Mouse (Mus musculus): ENCODE data around the gene Tekt5. TPM values are rescaled to one million over a fixed set of nuclear protein-coding genes. Genes with fewer than 3 reads are reported as not detected.

Tekt5 gene
- polyA plus RNA-seq, 1 experiment from 2014 or later: 2.7 TPM

GRCm38 (mm10) chr16:10388634-10389365, 6.5 kb downstream of the Tekt5 start:
- DNase-seq (ENCODE audit: low spot score): no peak
- 90% methylated on average over 6 of the region's 6 CpGs for WGBS

DNA sequence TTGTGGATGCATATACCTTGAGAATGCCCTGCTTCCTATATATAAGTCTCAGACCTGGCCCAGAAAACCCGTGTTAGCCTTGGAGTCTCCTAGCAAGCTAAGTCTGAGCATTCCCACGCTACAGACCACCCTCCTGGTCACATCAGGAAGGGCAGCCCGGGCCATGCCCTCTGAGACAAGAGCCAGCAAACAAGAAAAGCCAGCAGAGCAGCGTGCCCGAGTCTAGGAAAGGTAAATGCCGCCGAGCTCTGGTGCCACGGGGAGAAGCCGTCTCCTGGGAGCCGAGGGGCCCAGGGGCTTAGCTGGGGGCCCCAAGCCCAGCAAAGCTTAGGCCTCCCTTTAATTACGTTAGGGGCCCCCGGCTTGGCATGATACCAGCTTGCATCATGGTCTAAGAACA, 10.0 kb downstream of the Tekt5 start:
- WGBS: 69% methylated on average over 12 of the region's 12 CpGs
- no peak overlapping the region for H3K9ac ChIP-seq (ENCODE audit: low read length)
- ATAC-seq (no peak), DNase-seq (ENCODE audit: low spot score) (no peak)
- no peaks in the 10 kb centered on the region for H3K27me3 ChIP-seq (replicated peaks; ENCODE audit: control insufficient read depth, insufficient read depth, low read length)
- no peak overlapping the region for H3K4me2 ChIP-seq (ENCODE audit: low read length)
- no peak overlapping the region for H3K4me3 ChIP-seq (ENCODE audit: low read depth, low read length)
- no peaks in the 10 kb centered on the region for H3K4me1 ChIP-seq (ENCODE audit: control insufficient read depth, insufficient read depth, low read length)
- H3K36me3 ChIP-seq (ENCODE audit: control insufficient read depth, insufficient read depth, low read length): no peaks in the 10 kb centered on the region
- no peak overlapping the region for H3K27ac ChIP-seq (ENCODE audit: low read depth, low read length)
- no peaks in the 10 kb centered on the region for H3K9me3 ChIP-seq (replicated peaks; ENCODE audit: control insufficient read depth, low read length)

More at GRCm38 (mm10) chr16:10388634-10389365, 6.5 kb downstream of the Tekt5 start:
- no peaks in the 10 kb centered on the region for H3K27me3 ChIP-seq (replicated peaks; ENCODE audit: control insufficient read depth, insufficient read depth, low read length)
- no peak overlapping the region for H3K4me3 ChIP-seq (ENCODE audit: low read depth, low read length)
- no peak overlapping the region for H3K9ac ChIP-seq (ENCODE audit: low read length)
- H3K36me3 ChIP-seq (ENCODE audit: control insufficient read depth, insufficient read depth, low read length): no peaks in the 10 kb centered on the region
- no peak for ATAC-seq
- H3K4me2 ChIP-seq (ENCODE audit: low read length): no peak overlapping the region
- H3K4me1 ChIP-seq (ENCODE audit: control insufficient read depth, insufficient read depth, low read length): no peaks in the 10 kb centered on the region
- H3K27ac ChIP-seq (ENCODE audit: low read depth, low read length): no peak overlapping the region
- no peaks in the 10 kb centered on the region for H3K9me3 ChIP-seq (replicated peaks; ENCODE audit: control insufficient read depth, low read length)

- WGBS: 73% methylated on average over 3 of the region's 3 CpGs
These were observed 10.7 kb downstream of the Tekt5 start for GRCm38 (mm10) chr16:10384544-10384943.

GRCm38 (mm10) chr16:10384060-10384497, 11.2 kb downstream of the Tekt5 start:
- Histone ChIP-seq H3K36me3 (ENCODE audit: control insufficient read depth, insufficient read depth, low read length) (no peaks in the 10 kb centered on the region), H3K27ac (ENCODE audit: low read depth, low read length) (no peak overlapping the region), H3K4me3 (ENCODE audit: low read depth, low read length) (no peak overlapping the region), H3K9ac (ENCODE audit: low read length) (no peak overlapping the region), H3K4me2 (ENCODE audit: low read length) (no peak overlapping the region), H3K4me1 (ENCODE audit: control insufficient read depth, insufficient read depth, low read length) (no peaks in the 10 kb centered on the region), H3K9me3 (replicated peaks; ENCODE audit: control insufficient read depth, low read length) (no peaks in the 10 kb centered on the region), H3K27me3 (replicated peaks; ENCODE audit: control insufficient read depth, insufficient read depth, low read length) (no peaks in the 10 kb centered on the region)
- ATAC-seq (no peak), DNase-seq (ENCODE audit: low spot score) (no peak)
- WGBS: 33% methylated on average over 8 of the region's 8 CpGs

More at GRCm38 (mm10) chr16:10384544-10384943, 10.7 kb downstream of the Tekt5 start:
- no peak overlapping the region for H3K27ac ChIP-seq (ENCODE audit: low read depth, low read length)
- ATAC-seq (no peak), DNase-seq (ENCODE audit: low spot score) (no peak)
- no peaks in the 10 kb centered on the region for H3K9me3 ChIP-seq (replicated peaks; ENCODE audit: control insufficient read depth, low read length)
- no peaks in the 10 kb centered on the region for H3K27me3 ChIP-seq (replicated peaks; ENCODE audit: control insufficient read depth, insufficient read depth, low read length)
- no peak overlapping the region for H3K9ac ChIP-seq (ENCODE audit: low read length)
- no peaks in the 10 kb centered on the region for H3K36me3 ChIP-seq (ENCODE audit: control insufficient read depth, insufficient read depth, low read length)
- H3K4me3 ChIP-seq (ENCODE audit: low read depth, low read length): no peak overlapping the region
- no peaks in the 10 kb centered on the region for H3K4me1 ChIP-seq (ENCODE audit: control insufficient read depth, insufficient read depth, low read length)
- no peak overlapping the region for H3K4me2 ChIP-seq (ENCODE audit: low read length)

DNA sequence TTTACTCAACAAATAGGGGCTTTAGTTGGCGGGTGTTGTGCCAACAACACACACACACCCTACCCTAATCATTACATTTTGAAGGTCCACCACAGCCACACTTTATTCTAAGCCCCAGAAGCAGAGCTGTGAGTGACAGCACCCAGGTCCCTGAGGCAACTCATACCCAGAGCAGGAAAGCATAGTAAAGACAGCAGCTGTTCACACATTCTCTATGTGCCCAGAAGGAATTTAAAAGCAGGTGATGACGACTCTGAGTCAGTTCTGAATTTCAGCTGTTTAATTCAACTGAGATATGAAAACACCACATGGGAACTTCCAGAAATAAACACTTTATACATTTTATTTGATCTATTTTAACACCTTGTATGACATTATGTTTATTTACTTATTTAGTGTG, 15.8 kb downstream of the Tekt5 start:
- H3K27ac ChIP-seq (ENCODE audit: low read depth, low read length): no peak overlapping the region
- no peak overlapping the region for H3K9ac ChIP-seq (ENCODE audit: low read length)
- H3K4me1 ChIP-seq (ENCODE audit: control insufficient read depth, insufficient read depth, low read length): no peaks in the 10 kb centered on the region; the same call in 1 of the 2 replicates
- no peak overlapping the region for H3K4me2 ChIP-seq (ENCODE audit: low read length)
- H3K4me3 ChIP-seq (ENCODE audit: low read depth, low read length): no peak overlapping the region
- no peaks in the 10 kb centered on the region for H3K9me3 ChIP-seq (replicated peaks; ENCODE audit: control insufficient read depth, low read length)
- H3K36me3 ChIP-seq (ENCODE audit: control insufficient read depth, insufficient read depth, low read length): no peaks in the 10 kb centered on the region
- 62% methylated on average over 2 of the region's 2 CpGs for WGBS
- ATAC-seq (no peak), DNase-seq (ENCODE audit: low spot score) (peak; percentile 14)
- H3K27me3 ChIP-seq (replicated peaks; ENCODE audit: control insufficient read depth, insufficient read depth, low read length): no peaks in the 10 kb centered on the region

GRCm38 (mm10) chr16:10377286-10377685, 18.0 kb downstream of the Tekt5 start:
- H3K4me1 ChIP-seq (ENCODE audit: control insufficient read depth, insufficient read depth, low read length): no peaks in the 10 kb centered on the region; the same call in 1 of the 2 replicates
- no peak for DNase-seq (ENCODE audit: low spot score)
- no peak for ATAC-seq
- H3K9me3 ChIP-seq (replicated peaks; ENCODE audit: control insufficient read depth, low read length): no peaks in the 10 kb centered on the region
- H3K9ac ChIP-seq (ENCODE audit: low read length): no peak overlapping the region
- no peaks in the 10 kb centered on the region for H3K27me3 ChIP-seq (replicated peaks; ENCODE audit: control insufficient read depth, insufficient read depth, low read length)
- H3K4me3 ChIP-seq (ENCODE audit: low read depth, low read length): no peak overlapping the region
- no peaks in the 10 kb centered on the region for H3K36me3 ChIP-seq (ENCODE audit: control insufficient read depth, insufficient read depth, low read length)
- peak overlapping the region; percentile 14; the same call in 1 of the 2 replicates for H3K27ac ChIP-seq (ENCODE audit: low read depth, low read length)
- 73% methylated on average over 1 of the region's 1 CpGs for WGBS
- no peak overlapping the region for H3K4me2 ChIP-seq (ENCODE audit: low read length)

- no peaks in the 10 kb centered on the region for H3K27me3 ChIP-seq (replicated peaks; ENCODE audit: control insufficient read depth, insufficient read depth, low read length)
- no peak overlapping the region for H3K27ac ChIP-seq (ENCODE audit: low read depth, low read length)
- ATAC-seq: peak; percentile 86
These were observed 20.9 kb downstream of the Tekt5 start for GRCm38 (mm10) chr16:10374254-10375011.

GRCm38 (mm10) chr16:10372372-10372771, 22.9 kb downstream of the Tekt5 start:
- Histone ChIP-seq H3K4me1 (ENCODE audit: control insufficient read depth, insufficient read depth, low read length) (peaks cover 3% of the 10 kb centered on the region; the same call in 1 of the 2 replicates), H3K36me3 (ENCODE audit: control insufficient read depth, insufficient read depth, low read length) (no peaks in the 10 kb centered on the region), H3K27me3 (replicated peaks; ENCODE audit: control insufficient read depth, insufficient read depth, low read length) (no peaks in the 10 kb centered on the region), H3K4me2 (ENCODE audit: low read length) (no peak overlapping the region), H3K9me3 (replicated peaks; ENCODE audit: control insufficient read depth, low read length) (no peaks in the 10 kb centered on the region), H3K9ac (ENCODE audit: low read length) (no peak overlapping the region), H3K4me3 (ENCODE audit: low read depth, low read length) (no peak overlapping the region), H3K27ac (ENCODE audit: low read depth, low read length) (no peak overlapping the region)
- ATAC-seq (no peak), DNase-seq (ENCODE audit: low spot score) (no peak)
- 80% methylated on average over 4 of the region's 4 CpGs for WGBS

More at GRCm38 (mm10) chr16:10374254-10375011, 20.9 kb downstream of the Tekt5 start:
- DNase-seq (ENCODE audit: low spot score): peak; percentile 89
- Histone ChIP-seq H3K4me2 (ENCODE audit: low read length) (peak overlapping the region; percentile 38), H3K9ac (ENCODE audit: low read length) (no peak overlapping the region), H3K9me3 (replicated peaks; ENCODE audit: control insufficient read depth, low read length) (no peaks in the 10 kb centered on the region), H3K4me3 (ENCODE audit: low read depth, low read length) (peak overlapping the region; percentile 10; the same call in 1 of the 2 replicates), H3K36me3 (ENCODE audit: control insufficient read depth, insufficient read depth, low read length) (no peaks in the 10 kb centered on the region), H3K4me1 (ENCODE audit: control insufficient read depth, insufficient read depth, low read length) (peaks cover 3% of the 10 kb centered on the region; the same call in 1 of the 2 replicates)
- WGBS: 19% methylated on average over 13 of the region's 13 CpGs

- Histone ChIP-seq H3K4me1 (ENCODE audit: control insufficient read depth, insufficient read depth, low read length) (peaks cover 3% of the 10 kb centered on the region), H3K4me3 (ENCODE audit: low read depth, low read length) (no peak overlapping the region), H3K36me3 (ENCODE audit: control insufficient read depth, insufficient read depth, low read length) (no peaks in the 10 kb centered on the region), H3K9ac (ENCODE audit: low read length) (no peak overlapping the region), H3K27ac (ENCODE audit: low read depth, low read length) (no peak overlapping the region), H3K9me3 (replicated peaks; ENCODE audit: control insufficient read depth, low read length) (no peaks in the 10 kb centered on the region), H3K4me2 (ENCODE audit: low read length) (no peak overlapping the region), H3K27me3 (replicated peaks; ENCODE audit: control insufficient read depth, insufficient read depth, low read length) (no peaks in the 10 kb centered on the region)
- ATAC-seq (no peak), DNase-seq (ENCODE audit: low spot score) (no peak)
- WGBS: 90% methylated on average over 1 of the region's 1 CpGs
These were observed 25.3 kb downstream of the Tekt5 start for GRCm38 (mm10) chr16:10369996-10370395.

Data from forebrain, embryonic 14.5 days (tissue).